Mouse (Mus musculus) kidney, postnatal 25 days (tissue): Measurements from ENCODE around the gene Ripply1.
"Not testable (repeated sequence)": the region's sequence is repeated elsewhere in the genome, so short reads cannot be mapped to it uniquely, and the experiment has no call there.

Experiments used
- DNase-seq, 2 experiments: peaks; one replicate each; pipeline ENCODE4 v3.0.0; 2021; ENCODE audit warnings: mixed read lengths in 2 of 2

Ripply1 gene

DNA sequence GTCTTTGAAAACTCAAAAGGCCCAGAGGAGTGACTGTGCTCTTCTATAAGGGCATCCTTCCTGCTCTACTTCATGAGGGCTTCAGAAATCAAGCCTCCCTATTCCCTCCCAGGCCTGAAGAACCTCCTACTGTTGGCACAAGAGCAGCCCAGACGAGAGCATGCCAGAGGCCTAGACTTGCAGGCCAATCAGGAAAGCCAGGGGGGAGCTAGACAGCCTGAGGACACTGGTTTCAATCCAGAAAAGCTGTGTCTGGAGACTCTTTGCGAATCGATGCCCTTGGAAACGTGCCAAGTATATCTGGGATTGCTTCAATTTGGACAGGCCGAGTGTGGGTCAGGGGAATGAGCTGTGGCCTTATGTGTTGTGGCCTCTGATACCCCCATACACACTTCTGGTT lies 2.8 kb downstream of the Ripply1 start:
- DNase-seq: no peak

DNA sequence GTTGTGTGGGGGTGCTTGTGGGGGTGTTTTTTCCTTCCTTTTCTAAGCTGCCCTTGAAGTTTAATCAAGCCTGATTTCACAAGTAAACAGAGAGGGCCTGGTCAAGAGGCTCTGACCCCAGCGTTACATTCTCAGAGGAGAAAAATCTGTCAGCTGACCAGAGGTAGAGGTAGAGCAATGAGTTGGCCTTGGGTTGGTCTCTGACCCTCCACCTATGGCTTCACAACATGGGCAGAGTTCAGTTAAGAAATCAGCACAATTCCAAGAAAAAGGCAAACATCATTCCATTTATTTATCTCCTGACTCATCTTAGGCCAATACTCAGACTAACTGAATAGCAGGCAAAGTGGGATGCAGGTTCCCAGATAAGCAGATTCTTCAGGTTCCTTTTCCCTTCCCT lies 3.3 kb downstream of the Ripply1 start:
- no peak for DNase-seq

DNA sequence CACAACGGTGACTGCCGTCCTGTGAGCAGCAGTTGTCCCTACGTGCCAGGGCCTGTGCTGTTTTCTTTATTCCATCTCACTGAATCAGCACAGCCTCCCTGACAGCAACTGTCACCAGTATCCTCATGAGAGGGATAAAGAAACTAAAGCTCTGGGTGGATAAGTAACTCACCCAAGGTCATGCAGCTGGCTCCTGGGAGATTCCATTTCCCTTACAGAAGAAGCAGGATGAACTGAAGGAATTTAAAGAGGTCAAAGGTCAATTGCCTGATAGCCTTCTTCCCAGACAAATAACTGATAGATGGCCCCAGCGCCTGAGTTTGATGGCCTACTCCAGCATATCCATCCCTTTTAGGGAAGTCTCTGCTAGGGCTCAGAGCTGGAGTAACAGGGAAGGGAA lies 4.8 kb downstream of the Ripply1 start:
- DNase-seq: no peak

DNA sequence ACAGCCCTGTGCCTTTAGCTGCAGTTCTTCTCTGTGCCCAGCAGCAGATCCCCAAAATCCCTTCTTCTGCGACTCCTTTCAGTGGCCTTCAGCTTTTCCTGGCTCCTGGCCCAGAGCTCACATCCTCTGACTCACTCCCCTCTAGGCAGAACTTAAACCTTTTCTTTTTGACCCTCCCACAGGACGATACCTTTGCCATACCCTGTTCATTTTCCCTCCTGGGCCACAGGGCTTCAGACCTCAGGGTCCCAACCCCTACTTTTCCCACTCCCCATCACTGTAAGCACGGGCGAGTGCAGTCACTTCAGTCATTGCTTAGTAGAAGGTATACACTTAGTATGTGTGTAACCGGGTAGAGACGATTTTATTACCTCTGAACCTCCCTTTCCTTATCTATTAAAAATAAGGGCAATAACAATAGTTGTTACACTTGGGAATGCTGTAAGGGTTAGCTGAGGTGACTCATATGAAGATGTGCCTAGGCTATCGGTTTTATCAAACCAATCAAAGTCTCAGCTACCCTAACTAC lies 7.0 kb downstream of the Ripply1 start:
- peak; percentile 13 to 52 for DNase-seq

DNA sequence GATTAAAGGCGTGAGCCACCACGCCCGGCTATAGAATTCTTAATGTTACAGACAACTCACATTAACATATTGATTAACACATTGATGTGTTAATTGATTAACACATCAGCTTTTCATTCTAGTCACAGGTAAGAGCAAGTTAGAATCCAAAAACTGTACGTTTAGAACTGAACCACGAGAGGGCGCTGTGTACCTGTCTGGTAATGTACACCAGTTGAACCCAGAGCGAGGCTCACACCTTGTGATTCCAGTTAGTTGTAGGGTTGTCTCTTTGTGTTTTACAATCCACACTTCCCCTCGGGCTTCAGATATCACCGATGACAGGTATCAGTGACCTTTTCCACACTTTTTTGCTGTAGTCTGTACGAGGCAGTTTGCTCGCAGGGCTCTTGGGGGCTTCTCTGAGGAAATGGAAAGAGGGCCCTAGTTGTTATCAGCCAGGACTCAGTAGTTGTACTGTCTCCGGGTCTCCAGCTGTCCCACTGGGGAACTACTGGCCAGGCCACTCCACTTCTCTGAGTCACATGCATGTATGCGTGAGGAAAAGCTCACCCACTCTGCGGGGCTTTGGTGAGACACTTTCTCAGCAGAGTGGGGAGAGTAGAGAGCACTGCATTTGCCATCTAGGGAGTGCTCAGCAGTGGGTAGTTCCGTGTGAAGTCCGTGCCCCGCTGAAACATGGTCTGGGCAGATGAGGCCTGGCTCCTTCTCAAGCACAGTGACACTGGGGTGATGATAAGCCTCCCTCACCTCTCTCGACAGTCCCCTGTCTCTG lies 7.7 kb downstream of the Ripply1 start:
- DNase-seq: peak; percentile 52 to 60

DNA sequence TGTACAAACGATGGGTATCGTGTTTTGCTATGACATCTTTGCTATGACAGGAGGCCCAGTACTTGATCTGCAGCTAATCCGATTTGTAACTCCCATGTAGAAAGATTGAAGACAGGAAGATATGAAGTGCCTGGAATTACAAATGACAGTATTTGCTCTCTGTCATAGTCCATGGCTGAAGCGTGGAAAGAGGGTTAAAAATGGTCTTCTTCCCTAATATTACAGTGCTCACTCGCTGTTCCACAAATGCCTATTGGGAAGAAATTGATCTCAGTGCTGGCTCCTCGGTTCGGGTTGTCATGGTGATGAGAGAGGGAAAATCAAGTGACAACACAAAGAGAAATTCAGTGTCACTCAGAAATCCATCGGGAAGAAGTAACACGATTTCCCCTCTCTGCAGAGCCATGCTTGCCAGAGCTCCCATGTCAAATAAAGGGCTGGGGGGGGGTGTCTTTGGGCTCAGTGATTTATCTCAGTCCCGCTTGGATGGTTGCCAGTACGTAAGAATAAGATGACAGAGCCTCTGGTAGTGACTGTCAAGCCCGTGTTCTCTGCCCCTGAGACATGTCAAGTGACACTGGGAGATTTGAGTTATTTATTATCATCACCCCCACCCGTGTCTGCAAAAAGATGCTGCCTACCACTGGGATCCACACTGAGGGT lies 12.0 kb downstream of the Ripply1 start:
- no peak for DNase-seq

DNA sequence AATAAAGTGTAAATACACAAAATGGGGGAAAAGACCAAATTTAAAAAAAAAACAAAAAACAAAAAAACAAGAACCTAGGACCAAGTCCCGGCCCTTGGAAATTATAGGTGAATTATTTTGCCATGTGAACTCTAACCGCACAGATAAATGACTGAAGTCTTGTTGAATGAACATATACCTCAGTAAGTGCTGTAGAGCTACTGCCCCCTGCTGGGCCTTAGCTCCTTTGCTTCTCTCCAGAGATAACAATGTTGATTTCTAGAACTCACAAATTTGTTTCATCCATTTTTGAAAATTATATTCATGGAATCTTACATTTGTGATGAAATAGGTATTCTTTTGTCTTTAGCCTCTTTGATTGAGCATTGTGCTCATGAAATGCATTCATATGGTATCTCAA lies 19.6 kb downstream of the Ripply1 start:
- DNase-seq: peak; percentile 40 to 63

DNA sequence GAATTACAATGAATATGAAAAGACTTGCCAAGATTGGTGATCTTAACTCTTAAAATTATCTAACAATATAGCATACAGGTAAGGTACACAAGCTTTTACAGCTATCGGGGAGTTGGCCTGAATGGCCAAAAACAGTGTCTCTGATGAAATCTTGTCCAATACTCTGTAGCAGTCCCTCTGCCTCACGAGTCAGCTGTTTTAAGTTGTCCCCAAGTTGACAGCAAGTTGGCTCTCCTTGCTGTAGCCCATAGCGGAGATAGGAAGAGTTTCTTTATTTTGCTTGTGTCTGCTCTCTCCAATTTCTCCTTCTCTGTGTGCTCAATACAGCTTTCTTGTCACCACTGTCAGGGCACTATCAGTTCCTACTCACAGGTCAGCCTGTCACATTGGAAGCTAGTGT lies 23.5 kb downstream of the Ripply1 start:
- DNase-seq: not testable (repeated sequence)

DNA sequence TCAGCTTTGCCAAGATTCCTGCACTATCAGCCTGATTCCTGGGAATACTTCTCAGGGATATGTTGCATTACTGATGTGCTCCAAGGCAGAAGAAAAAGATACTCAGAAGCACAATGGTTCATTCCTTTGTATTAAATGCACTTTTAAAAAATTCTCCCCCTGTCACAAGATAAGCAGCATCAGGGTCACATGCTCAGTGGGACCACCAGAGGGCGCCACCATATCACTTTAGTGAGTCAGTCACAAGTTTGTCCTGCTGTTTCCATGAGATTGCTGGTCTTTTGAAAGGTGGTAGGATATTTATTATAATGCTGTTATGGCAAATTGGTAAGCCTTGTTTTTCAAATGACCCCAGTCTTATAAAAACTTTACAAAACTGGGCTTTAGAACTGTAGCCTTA lies 30.3 kb downstream of the Ripply1 start:
- peak; percentile 59 to 70 for DNase-seq

DNA sequence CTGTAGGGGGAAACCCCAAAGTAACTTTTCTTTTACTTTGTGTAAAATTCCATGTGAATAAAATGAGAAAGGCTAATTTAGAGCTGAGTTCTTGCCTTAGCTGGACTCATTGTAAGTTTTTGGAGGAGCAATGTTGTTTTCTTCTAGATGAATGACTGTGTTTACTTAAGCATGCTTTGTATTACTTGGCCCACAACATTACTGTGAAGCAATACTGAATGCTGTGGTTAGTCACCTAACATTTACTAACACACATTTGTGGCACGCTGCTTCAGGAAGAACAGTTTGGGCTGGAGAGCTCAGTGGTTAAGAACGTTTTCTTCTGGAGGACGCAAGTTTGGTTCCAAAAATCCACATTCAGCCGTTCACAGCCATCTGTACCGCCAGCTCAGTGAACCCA lies 45.1 kb downstream of the Ripply1 start:
- DNase-seq: no peak

DNA sequence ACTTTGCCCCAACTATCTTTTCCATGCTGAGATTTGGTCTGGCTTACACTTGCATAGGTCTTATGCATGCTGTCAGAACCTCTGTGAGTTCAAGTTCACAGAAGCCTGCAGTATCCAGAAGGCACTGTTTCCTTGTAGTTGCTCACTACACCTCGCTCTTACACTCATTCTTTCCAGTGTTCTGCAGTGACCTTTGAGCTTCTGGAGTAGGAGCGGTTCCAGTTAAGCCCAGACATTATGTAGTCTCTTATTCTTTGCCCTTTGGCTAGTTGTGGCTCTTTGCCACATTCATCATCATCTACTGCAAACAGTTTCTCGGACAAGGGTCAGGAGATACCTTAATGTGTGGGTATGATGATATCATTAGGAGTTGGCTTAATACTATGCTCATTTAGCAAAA lies 51.6 kb downstream of the Ripply1 start:
- peak; percentile 25 to 36 for DNase-seq
